Mouse (Mus musculus): Measurements from ENCODE around the gene Cuedc1.

The Cuedc1 gene

DNA sequence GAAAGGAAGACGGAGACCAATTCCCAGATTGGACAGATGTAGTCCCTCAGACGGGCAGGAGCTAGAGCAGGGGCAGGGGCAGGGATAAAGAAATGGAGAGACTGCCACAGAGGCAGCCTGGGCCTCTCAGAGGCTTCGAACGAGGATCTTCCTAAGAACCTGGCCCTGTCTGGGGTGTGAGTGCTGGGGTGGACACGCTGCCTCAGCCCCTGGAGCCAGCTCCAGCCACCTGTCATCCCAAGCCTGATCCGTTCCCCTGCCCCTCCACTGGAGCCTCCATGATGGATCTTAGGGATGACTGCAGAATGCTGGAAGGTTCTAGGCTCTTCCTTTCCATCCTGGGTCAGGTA, 20.2 kb downstream of the Cuedc1 start:
- DNase-seq (ENCODE audit: low read depth, low spot score): no peak

DNA sequence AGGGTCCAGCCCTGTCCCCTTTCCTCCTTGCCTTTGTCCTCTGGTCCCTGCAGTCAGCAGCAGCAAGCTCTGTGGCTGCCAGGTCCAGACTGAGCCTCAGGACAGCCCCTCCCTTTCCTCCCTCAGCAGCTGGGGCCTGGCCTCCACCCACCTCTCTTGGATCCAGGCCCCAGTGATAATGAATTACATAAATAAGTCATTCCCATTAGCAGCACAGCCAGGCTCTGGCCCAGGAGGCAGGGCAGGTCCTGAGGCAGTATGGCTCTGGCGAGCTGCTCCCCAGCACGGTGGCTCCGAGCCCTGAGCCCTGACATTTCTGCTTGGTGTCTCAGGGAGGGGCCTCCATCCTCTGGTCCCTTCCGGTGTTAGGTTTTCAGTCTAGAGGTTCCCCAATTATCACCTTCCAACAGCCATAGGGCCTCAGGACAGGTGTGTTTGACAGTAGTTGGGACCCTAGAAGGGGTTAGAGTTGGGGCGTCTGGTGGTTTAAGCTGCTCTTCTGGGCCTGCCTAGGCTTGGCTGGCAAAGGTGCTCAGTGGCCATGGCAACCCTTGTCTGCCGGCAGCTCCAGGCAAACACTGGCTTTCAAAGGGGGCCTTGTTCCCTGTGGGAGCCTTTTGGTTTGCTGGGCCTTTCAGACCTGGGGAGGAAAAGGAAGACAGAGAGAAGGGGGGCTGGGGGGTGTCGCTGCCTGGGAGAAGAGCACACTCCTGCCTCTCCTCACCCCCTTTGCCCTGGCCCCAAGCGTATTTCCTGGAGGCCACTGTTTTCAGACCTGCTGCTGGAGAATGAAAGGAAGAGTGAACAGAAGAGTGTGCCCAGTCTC, 21.2 kb downstream of the Cuedc1 start:
- no peak for DNase-seq (ENCODE audit: low read depth, low spot score)

DNA sequence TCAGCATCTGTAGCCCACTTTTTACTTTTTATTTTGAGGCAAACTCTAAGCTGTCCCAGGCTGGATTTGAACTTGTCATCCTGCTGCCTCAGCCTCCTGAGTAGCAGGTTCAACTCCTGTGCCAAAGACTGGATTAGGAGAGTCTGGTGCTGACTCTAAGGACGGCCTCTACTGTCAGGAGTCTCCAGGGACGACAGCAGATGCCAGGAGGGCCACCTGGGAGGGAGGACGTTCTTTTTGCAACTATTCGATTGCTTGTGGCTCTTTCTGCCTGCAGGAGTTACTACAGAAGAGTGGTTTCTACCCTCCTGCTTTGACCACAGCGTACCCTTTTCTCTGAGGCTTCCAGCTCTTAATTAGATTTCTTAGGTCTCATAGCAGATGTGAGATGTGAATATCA, 24.7 kb downstream of the Cuedc1 start:
- no peak for DNase-seq (ENCODE audit: low read depth, low spot score)

DNA sequence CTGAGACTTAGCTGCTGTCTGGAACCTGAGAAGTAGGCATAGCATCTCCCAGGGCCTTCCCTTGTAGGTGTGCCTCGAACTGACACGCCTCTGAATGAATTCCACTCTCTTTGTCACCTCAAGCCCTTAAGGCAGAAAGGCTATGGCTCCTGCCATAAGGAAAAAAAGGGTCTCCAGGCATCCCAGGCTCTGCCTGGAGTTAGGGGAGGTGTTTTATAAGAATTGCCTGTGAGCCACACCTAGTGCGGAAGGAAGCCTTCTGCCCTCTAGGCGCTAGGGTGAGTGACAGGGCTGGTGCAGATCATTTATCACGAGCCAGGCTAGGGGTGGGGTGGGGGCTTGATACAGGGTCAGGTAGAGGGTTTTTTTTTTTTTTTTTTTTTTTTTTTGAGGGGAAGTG, 25.2 kb downstream of the Cuedc1 start:
- no peak for DNase-seq (ENCODE audit: low read depth, low spot score)

DNA sequence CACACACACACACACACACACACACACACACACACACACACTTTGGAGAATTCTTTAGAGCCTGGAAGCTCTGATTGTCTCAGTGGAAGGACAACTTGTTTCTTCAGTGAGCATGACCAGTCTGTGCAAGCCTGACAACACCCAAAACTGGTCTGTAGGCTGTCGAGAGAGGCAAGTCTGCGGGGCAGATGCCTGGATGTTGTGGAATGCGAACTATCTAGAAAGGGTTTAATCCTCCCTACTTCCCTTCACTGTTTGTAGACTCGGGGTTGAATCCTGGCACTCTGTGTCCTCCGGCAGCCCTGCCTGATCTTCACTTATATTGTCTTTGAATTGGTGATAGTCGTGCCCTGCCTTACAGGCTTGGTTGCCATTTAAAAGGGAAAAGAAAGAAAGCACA, 25.9 kb downstream of the Cuedc1 start:
- DNase-seq (ENCODE audit: low read depth, low spot score): no peak

DNA sequence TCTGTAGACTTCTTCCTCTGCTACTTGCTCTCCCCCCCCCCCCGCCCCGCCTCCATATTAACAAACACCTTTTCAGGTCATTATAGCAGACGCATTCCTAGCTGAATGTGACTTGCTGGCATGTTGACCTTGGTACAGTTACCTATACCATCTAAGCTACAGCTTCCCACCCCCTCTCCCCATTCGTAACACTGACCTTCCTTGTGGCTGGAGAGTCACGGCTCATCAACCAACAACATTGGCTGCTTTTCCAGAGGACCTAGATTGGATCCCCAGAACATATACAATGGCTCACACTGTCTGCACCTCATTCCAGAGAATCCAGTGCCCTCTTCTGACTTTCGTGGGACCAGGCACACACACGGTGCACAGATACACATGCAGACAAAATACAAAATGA, 27.6 kb downstream of the Cuedc1 start:
- DNase-seq (ENCODE audit: low read depth, low spot score): no peak

DNA sequence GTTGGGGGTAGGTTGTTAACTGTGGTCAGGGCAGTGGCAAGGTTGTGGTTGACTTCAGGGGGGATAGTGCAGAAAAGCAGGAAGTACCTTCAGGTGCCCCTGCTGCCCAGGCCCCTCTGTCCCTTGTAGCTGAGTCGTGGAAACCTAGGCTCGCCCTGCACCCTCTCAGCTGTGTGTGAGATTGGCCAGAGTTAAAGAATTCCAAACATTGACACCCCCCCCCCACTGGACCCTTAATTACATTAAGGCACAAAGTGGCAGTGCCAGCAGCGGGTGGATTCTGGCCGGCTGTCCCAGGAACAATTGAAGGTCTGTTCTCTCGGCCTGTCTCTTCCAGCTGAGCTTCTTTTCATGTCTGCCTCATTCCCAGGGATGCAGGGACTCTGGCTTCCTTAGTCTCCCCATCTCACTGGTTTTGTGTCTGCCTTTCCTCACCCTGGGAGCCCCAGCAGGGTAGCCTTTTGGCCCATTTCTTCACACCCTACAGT, 28.5 kb downstream of the Cuedc1 start:
- DNase-seq (ENCODE audit: low read depth, low spot score): no peak

DNA sequence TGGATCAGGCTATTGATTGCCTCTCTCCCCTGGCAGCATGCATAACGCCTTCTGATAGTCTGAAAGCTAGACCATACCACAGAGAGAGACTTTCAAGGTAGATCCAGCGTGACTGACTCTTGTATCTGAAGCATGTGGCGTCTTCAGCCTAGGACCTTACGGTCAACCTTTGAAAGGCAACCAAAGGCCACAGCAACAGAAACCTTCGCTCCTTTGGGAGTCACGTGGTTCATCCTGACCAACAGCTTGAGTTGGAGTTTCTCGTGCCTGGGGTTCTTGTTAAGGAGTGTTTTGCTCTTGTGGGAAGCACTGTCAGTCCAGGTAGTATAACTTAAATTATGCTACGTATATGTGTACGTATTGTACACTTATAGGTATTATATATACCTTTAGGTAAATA, 30.6 kb downstream of the Cuedc1 start:
- no peak for DNase-seq (ENCODE audit: low read depth, low spot score)

DNA sequence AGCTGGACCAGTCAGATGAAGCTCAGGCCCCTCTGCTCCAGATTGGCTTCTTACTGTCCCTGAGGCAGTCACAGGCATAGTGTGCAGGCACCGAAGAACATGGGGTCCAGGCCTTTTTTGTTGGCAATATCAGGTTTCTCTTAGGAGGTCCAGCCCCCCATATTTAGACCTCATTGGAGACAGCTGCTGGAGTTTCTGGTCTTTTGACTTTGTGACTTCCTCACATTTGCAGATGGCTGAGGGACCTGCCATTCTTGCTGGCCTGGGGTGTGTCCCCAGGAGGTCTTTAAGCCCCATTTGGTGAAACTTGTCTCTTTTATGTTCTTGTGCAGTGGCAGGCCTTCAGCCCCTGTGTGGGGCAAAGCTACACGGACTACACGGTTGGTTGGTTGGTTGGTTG, 31.4 kb downstream of the Cuedc1 start:
- DNase-seq (ENCODE audit: low read depth, low spot score): no peak

DNA sequence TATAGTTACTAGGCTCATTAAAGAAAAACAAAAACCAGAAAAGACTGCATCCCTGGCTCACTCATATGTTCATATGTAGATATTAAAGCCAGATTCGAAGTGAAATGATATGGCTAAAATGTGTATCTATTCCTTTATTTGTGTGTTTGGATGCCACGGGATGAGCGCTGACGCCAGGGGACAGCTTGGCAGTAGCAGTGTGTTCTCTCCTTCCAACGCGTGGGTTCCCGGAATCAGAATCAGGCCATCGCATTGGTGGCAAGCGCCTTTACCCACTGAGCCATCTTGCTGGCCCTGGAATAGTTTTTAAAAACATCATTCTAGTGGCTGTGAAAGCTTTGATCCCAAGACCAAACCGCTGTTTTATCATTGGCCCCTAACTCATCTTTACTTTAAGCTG, 32.1 kb downstream of the Cuedc1 start:
- no peak for DNase-seq (ENCODE audit: low read depth, low spot score)

DNA sequence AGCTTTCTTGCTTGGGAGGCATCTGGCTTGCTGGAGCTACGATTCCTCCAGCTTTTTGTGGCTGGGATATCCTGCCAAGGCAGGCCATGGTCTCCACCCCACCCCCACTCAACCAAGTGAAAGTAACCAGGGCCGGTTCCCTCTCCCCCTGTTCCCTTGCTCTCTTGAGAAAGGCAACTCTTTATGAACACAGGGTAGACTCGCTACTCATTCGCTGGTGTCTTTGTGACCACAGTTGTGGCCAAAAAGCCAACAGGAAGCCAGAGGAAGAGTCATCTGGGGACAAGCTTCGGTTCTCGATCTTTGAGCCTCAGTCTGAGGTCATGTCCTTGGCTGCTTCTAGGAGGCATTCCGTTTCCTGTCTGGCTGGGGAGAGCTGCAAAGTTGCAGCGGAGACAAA, 34.0 kb downstream of the Cuedc1 start:
- DNase-seq (ENCODE audit: low read depth, low spot score): no peak

DNA sequence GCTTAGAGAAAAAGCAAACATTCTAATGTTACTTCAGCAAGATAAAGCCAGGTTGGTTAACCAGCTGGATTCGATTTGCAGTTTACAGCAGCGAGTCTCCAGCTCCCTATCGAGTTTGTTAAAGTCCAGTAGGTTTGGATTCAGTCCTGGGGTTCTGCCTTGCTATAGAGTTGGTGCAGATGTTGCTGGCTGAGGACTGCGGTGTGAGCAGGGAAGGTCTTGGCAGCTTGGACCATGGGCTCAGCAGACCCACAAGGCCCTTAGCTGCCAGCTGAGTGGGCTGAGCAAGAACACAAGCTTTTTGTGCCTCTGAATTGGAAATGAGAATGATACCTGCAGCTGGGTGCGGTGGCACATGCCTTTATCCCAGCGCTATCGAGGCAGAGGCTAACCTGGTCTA, 37.4 kb downstream of the Cuedc1 start:
- no peak for DNase-seq (ENCODE audit: low read depth, low spot score)

DNA sequence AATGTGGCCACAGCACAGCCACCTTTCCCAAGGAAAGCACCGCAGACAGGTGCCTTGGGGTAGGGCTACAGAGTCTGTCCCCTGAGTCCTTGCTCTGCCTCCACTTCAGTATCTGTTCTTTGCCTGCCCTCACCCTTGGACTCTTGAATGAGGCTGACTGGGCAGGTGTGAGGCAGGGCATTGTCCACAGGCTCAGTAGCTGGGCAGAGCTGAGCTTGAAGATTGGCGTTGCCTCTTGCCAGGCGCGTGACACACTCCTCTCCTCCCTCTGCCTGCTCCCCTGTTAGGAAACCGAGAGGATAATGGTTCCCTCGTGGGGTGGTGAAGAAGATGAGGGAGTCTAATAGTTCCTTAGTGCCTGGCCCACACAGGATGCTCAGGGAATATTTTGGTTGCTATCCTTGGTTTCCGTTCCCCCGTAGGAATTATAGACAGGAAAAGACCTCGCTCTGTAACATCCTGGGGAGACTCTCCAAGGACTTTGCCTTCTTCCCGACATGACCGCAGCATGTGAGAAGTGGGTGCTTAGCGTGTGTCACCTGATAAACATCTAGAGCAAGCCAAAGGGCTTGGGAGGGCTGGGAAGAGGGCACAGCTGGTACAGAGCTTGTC, 40.1 kb downstream of the Cuedc1 start:
- no peak for DNase-seq (ENCODE audit: low read depth, low spot score)

DNA sequence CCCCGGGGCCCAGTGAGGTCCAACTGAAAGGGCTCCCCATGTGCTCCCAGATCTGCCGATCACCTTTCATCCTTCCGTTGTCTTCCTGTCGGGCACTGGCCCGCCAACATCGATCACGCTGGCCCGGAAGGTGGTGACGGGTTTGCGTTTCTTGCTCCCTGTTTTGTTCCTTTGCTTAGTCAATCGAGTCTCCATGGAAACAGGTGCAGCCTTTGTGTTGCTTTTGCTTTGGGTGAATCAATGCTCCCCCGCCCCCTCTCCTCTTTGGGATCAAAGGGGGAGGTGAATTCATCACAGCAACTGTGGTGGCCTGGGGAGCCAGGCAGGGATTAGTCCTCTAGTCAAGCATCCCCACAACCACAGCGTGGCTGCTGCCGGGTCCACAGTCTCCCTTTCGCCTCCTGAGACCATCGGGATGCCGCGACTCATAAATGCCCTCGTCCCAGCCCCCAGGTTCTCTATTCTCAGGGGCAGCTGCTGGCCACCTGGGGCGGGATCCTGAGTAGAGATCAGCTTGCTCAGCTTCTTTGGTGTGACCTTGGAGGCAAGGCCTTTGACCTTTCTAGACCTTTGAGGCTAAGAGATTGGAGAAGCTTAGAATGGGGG, 41.5 kb downstream of the Cuedc1 start:
- DNase-seq (ENCODE audit: low read depth, low spot score): peak; percentile 73

DNA sequence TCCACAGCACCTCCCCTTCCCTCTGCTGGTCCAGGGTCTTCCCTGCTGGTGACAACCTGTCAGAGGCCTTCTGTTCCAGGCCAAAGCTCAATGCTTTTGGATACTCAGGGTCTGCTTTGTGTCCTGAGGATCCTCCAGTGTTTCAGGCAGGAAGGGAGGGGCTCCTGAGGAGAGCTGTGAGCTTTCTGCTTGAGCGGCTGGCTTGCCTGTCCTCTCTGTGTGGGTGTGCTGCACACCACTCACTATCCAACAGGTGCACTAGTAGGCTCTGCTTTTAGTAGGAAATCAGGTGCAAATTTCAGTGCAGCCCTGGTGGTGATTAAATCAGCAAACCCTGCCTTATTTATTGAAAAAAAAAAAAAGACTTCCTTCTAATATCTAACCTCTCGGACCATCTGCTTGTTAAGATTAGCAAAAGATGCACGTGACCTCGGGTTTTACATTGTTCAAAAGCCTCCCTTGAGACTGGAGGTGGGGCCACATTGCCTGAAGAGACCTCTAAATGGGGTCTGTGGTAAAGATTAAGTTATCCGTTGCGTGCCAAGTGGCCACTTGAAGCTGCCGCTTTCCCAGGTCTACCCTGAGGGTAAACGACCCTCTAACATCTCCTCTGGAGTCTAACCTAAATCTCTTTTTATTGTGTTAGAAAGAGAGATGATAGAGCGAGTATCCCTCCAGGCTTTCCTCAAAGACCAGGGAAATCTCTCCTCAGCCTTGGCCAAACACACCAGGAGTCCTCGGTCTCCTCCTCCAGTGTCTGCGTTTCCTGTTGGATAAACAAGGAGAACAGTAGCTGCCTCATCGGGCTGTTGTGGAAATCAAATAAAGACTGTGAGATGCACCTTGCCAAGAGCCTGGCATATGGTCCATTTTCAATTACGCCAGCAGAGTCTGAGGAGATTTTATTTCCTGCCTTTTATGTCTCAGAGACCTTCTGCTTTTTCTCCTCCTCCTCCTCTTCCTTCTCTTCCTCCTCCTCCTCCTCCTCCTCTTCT, 42.5 kb downstream of the Cuedc1 start:
- no peak for DNase-seq (ENCODE audit: low read depth, low spot score)

DNA sequence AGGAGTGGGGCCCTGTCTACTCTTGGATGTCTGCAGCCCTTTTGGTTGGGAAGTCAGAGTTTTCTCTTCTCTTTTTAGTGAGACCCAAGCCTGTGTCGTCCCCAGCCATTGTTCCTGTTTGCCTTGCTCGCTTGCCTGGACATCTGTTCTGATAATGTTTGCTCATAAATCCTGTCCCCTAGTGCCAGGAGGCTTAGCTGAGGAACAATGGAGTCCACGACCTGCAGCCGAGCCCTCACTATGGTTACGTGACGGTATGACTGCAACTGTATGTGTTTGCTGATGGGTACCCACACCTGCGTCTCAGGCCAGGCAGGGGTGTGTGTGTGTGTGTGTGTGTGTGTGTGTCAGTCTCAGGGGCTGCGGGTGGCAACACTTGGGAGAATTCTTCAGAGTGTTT, 44.5 kb downstream of the Cuedc1 start:
- no peak for DNase-seq (ENCODE audit: low read depth, low spot score)

DNA sequence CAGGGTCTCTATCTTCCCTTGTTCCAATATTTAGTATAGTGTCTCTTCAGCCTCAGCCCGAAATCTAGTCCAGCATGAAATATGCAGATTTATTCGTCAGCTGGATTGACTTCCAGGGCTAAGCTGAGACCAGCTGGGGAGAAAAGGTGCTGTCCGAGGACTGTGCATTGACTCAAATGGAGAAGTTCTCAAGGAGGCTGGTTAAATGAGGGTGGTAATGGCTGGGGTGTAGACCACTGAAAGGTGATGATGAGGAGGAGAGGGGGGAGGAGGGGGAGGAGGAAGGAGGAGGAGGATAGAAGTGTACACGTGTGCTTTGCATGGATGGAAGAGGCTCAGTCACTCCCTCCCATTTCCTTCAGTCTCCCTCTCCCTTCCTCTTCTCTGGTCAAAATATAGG, 46.2 kb downstream of the Cuedc1 start:
- DNase-seq (ENCODE audit: low read depth, low spot score): no peak

DNA sequence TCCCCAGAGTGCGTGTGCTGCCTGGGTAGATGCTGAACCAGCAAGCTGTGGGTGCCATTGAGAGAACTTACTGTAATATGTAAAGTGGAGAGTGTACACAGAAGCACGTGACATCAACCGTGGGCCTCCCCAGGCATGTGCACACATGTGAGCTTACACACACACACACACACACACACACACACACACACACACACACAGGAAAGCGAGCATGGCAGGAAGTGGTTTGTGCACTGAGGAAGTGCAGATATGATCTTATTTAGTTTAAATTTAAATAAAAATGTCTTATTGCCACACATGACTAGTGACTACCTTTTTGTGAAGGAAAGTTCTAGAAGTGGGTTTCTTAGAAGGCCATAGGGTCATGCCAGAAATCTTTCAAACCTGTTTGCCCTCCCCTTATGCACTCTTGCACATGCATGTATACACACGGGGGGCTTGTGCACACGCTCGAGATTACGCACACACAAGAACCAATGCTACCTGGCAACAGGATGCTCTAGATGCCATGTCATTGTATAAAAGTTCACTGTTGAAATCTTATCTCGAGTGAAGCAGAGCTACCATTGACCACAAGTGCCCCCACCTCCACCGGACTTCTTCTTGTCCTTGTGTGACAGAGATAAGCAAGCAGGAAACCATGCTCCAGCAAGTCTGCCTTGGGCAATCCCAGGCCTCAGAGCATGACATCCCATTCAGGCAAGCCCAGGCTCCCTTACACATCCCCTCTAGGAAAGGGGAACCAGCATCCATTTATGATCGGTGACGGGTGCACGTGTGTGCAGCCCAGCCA, 47.6 kb downstream of the Cuedc1 start:
- DNase-seq (ENCODE audit: low read depth, low spot score): no peak

DNA sequence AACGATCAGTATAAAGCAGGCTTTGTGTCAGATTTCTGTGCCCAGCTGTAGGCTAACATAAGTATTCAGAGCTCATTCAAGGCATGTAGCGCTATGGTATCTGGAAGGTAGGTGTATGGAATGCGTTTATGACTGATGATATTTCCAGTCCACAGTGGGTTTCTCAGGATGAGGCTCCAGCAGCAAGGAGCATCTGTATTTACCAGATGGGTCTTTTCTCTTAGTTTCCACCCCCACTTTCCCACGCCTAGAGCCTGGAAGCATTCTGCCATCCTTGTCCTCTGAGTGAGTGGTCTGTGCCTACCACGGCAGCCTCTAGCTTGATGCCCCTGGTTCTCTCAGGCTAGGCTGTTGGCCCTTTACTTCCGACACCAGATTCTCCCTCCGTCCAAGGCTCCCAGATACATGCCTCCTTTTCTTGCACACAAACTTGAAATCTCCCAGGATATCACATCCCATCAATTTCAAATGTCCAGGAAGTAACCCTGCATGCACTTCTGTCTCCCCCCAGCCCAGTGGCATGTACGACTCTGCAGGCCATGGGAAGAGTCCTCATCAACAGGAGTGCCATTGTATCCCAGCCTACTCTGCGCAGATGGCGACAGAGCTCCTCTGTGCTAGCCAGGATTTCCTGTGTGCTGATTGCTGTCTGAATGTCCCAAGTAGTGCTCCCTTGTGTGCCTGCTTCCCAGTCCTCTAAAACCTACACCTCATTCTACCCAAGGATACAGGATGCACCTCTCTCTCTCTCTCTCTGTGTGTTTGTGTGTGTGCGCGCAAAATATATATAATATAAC, 48.6 kb downstream of the Cuedc1 start:
- DNase-seq (ENCODE audit: low read depth, low spot score): no peak

DNA sequence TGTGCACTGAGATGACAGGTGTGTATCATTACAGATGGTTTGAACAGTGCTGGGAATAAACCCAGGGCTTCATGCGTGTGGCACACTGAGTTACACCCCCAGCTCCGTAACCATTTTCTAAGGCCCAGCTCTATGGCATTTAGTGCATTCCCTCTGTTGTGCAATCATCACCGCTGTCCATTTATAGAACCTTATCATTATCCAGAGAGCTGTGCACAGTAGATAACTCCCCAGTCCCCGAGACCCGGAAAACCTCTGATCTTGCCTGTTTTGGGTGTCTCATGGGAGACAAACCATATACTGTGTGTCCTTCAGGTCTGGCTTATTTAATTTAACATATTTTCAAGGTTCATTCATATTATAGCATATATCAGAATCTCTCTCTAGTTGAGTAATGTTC, 49.5 kb downstream of the Cuedc1 start:
- no peak for DNase-seq (ENCODE audit: low read depth, low spot score)
